Mouse (Mus musculus): ENCODE measurements around the gene Grik3. TPM values are rescaled to one million over a fixed set of nuclear protein-coding genes. Genes with fewer than 3 reads are reported as not detected.

Gene Grik3
- total RNA-seq (2014; rRNA removed) (22.7 and 24.6 TPM in 2 replicates), polyA plus RNA-seq (2015; fragmentation: Nextera tagmentation; extraction: Ambion mirVana) (2.5 and 3.3 TPM in 2 replicates)

DNA sequence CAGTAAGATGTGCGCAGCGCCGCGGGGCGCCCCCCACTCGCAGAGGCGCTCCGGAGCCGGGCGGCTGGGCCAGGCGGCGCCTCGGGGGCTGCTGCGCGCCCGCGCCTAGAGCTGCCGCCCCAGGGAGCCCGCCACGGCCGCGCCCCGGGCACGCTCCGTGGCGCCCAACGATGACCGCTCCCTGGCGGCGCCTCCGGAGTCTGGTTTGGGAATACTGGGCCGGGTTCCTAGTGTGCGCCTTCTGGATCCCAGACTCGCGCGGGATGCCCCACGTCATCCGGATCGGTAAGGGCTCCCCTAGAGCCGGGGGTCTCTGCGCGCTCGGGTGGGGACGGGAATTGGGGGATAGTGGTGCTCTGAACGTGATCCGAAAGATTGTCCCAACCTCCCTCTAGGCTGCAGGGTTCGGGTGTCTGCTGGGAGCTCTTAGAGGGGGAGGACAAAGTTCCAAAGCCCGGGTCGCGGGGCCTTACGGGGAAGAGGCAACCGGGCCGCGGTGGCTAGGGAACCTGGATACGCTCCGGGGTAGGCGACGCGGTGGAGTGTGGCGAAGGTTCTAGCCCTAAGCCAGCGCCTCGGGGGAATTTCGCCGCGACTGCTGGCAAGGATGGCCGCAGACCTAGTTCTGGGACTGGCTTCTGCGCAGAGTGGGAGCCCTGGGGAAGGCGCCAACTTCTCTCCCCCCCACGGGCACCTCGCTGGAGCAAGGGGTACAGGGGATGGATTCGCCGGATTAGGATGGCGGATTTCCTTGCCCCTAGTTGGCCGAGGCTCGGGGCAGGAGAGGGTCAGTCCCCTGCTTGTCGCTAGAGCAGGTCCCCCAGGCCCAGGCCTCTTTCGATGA lies at the start of gene Grik3:
Grik3 (plus strand) TSS at position 40 of the 844 bp plus-strand sequence.
- peak within 1 kb of the TSS; percentile 68 for H3K4me2 ChIP-seq (ENCODE audit: low read depth, low read length, poor library complexity, severe bottlenecking)
- under 1% methylated on average over 49 of the region's 77 CpGs for WGBS
- no peak for TF ChIP-seq CTCF (IDR thresholded peaks at IDR 0.05)
- H3K27ac ChIP-seq (ENCODE audit: low read depth, low read length): peak within 1 kb of the TSS; percentile 77
- ATAC-seq (ENCODE audit: low FRiP score): no peak; the same call in 1 of the 2 replicates
- peak within 1 kb of the TSS; percentile 59 for H3K4me3 ChIP-seq (ENCODE audit: low read depth, low read length)
- no peaks in the 10 kb centered on the region for H3K36me3 ChIP-seq (ENCODE audit: insufficient read depth, low read length)
- DNase-seq (ENCODE audit: low spot score): no peak
- peaks cover 37% of the 10 kb centered on the region for H3K27me3 ChIP-seq (ENCODE audit: insufficient read depth, low read length)
- H3K9ac ChIP-seq (replicated peaks; ENCODE audit: low read length, poor library complexity, severe bottlenecking): peak within 1 kb of the TSS; percentile 73
- no peaks in the 10 kb centered on the region for H3K9me3 ChIP-seq (ENCODE audit: low read length)
- peaks cover 5% of the 10 kb centered on the region; the same call in 1 of the 2 replicates for H3K4me1 ChIP-seq (ENCODE audit: insufficient read depth, low read length)

DNA sequence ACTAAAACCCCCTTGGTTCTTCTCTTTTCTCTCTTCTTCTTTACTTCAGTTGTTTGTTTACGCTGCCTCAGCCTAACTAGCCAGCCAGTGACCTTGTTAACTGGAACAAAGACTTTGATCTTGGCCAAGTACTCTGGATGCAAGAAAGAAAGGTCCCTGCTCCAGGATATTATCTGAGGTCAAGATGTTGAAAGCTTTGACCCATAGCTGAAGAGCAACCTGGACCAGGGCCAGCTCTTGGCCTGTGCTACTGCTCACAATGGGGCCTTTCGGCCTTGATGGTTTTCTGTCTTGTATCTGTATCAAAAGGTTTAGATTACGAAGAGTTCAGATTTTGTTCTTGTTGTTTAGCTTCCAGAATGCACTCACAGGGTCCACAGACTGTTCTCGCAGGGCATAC lies 48.7 kb upstream of the Grik3 start:
- no peaks in the 10 kb centered on the region for H3K9me3 ChIP-seq (ENCODE audit: low read length)
- H3K36me3 ChIP-seq (ENCODE audit: insufficient read depth, low read length): no peaks in the 10 kb centered on the region
- DNase-seq (ENCODE audit: low spot score): no peak
- H3K27ac ChIP-seq (ENCODE audit: low read depth, low read length): no peak overlapping the region
- H3K9ac ChIP-seq (replicated peaks; ENCODE audit: low read length, poor library complexity, severe bottlenecking): no peak overlapping the region
- H3K4me2 ChIP-seq (ENCODE audit: low read depth, low read length, poor library complexity, severe bottlenecking): no peak overlapping the region
- H3K27me3 ChIP-seq (ENCODE audit: insufficient read depth, low read length): no peaks in the 10 kb centered on the region
- 75% methylated on average over 4 of the region's 4 CpGs for WGBS
- H3K4me3 ChIP-seq (ENCODE audit: low read depth, low read length): no peak overlapping the region
- ATAC-seq (ENCODE audit: low FRiP score): no peak
- H3K4me1 ChIP-seq (ENCODE audit: insufficient read depth, low read length): no peaks in the 10 kb centered on the region
- no peak for TF ChIP-seq CTCF (IDR thresholded peaks at IDR 0.05)

DNA sequence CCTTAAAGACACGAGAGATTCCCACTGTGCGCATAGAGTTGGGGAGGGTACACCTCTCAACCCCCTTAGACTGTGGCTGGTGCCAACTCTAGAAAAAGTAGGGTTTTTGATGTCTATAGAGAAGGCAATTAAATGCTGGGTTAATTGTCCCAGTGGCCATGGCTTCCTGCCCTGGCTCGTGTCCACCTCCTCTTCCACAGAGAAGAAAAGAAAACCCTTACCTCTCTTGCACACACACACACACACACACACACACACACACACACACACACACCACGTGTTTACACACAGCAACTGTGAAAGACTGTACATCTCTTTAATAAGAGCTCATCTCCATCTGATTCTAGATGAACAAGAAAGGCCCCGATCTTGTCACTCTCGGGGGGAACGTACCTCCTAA lies 46.1 kb upstream of the Grik3 start:
- H3K4me2 ChIP-seq (ENCODE audit: low read depth, low read length, poor library complexity, severe bottlenecking): no peak overlapping the region
- H3K9me3 ChIP-seq (ENCODE audit: low read length): no peaks in the 10 kb centered on the region
- no peak overlapping the region for H3K9ac ChIP-seq (replicated peaks; ENCODE audit: low read length, poor library complexity, severe bottlenecking)
- no peak overlapping the region for H3K4me3 ChIP-seq (ENCODE audit: low read depth, low read length)
- H3K36me3 ChIP-seq (ENCODE audit: insufficient read depth, low read length): no peaks in the 10 kb centered on the region
- no peak for ATAC-seq (ENCODE audit: low FRiP score)
- TF ChIP-seq CTCF (IDR thresholded peaks at IDR 0.05): no peak
- no peak for DNase-seq (ENCODE audit: low spot score)
- no peaks in the 10 kb centered on the region for H3K4me1 ChIP-seq (ENCODE audit: insufficient read depth, low read length)
- H3K27me3 ChIP-seq (ENCODE audit: insufficient read depth, low read length): no peaks in the 10 kb centered on the region
- WGBS: 77% methylated on average over 7 of the region's 7 CpGs
- no peak overlapping the region for H3K27ac ChIP-seq (ENCODE audit: low read depth, low read length)

DNA sequence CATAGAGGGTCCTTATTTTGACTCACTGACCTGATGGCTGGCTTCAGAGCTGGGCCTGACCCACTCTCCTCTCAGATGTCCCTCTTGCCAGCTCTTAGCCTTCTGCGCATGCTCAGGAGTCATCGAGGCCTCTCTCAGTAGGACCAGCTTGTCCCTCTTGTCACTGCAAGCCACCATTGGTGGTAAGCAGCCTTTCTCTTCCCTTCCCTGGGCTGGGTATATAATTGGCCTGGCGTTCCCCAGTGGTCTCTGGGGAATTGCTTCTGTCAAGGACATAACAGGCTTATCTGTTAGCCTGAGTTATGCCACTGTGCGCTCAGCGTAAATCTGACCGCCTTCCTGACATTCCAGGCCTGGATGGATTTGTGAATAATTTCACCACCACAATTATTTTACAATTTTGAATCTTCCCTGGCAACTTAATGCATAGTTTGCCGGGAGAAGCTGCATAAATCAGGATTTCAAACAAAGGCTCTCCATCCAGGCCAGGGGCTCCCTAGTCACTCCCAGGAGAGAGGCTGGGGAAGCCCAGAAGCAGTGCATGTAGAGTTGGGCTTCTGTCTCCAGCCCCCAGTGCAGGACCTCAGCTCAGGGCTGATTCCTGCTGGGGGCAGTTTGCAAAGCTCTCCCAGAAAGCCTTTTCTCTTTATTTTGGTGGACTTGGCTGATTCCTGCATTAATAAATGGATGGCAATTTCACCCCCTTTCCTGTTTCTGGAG lies 39.7 kb upstream of the Grik3 start:
- no peaks in the 10 kb centered on the region; the same call in 1 of the 2 replicates for H3K4me1 ChIP-seq (ENCODE audit: insufficient read depth, low read length)
- ATAC-seq (ENCODE audit: low FRiP score): no peak
- H3K4me3 ChIP-seq (ENCODE audit: low read depth, low read length): no peak overlapping the region
- 0 out of 2 replicates have a peak overlapping the region, but pooled peaks have one; percentile 20 for H3K27ac ChIP-seq (ENCODE audit: low read depth, low read length)
- no peaks in the 10 kb centered on the region for H3K27me3 ChIP-seq (ENCODE audit: insufficient read depth, low read length)
- 34% methylated on average over 7 of the region's 7 CpGs for WGBS
- no peak overlapping the region for H3K9ac ChIP-seq (replicated peaks; ENCODE audit: low read length, poor library complexity, severe bottlenecking)
- H3K9me3 ChIP-seq (ENCODE audit: low read length): no peaks in the 10 kb centered on the region
- peak; percentile 48 for DNase-seq (ENCODE audit: low spot score)
- no peaks in the 10 kb centered on the region for H3K36me3 ChIP-seq (ENCODE audit: insufficient read depth, low read length)
- no peak for TF ChIP-seq CTCF (IDR thresholded peaks at IDR 0.05)
- no peak overlapping the region for H3K4me2 ChIP-seq (ENCODE audit: low read depth, low read length, poor library complexity, severe bottlenecking)

DNA sequence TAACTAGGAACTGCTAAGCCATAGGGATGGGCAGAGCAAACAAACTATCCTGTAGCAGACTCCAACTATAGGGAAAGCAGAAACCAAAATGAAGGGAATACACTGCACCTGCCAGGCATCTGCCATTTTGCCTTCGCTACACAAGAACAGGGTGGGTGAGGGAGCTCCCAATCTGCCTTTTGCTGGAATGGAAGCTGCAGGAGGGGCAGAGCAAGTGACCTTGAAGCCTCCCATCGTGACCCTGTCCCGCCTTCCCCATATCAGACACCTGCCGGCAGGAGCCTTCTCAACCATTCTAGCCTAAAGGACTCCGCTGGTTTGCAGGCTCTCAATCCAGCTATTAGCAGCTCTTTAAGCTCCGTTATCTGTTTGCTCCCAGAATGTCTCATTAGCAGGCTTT lies 38.7 kb upstream of the Grik3 start:
- H3K9me3 ChIP-seq (ENCODE audit: low read length): no peaks in the 10 kb centered on the region
- ATAC-seq (ENCODE audit: low FRiP score) (no peak), DNase-seq (ENCODE audit: low spot score) (no peak)
- no peak for TF ChIP-seq CTCF (IDR thresholded peaks at IDR 0.05)
- no peak overlapping the region for H3K9ac ChIP-seq (replicated peaks; ENCODE audit: low read length, poor library complexity, severe bottlenecking)
- H3K4me3 ChIP-seq (ENCODE audit: low read depth, low read length): no peak overlapping the region
- H3K27ac ChIP-seq (ENCODE audit: low read depth, low read length): no peak overlapping the region
- 46% methylated on average over 6 of the region's 6 CpGs for WGBS
- H3K4me2 ChIP-seq (ENCODE audit: low read depth, low read length, poor library complexity, severe bottlenecking): no peak overlapping the region
- no peaks in the 10 kb centered on the region for H3K36me3 ChIP-seq (ENCODE audit: insufficient read depth, low read length)
- H3K4me1 ChIP-seq (ENCODE audit: insufficient read depth, low read length): peaks cover 4% of the 10 kb centered on the region; the same call in 1 of the 2 replicates
- H3K27me3 ChIP-seq (ENCODE audit: insufficient read depth, low read length): no peaks in the 10 kb centered on the region

DNA sequence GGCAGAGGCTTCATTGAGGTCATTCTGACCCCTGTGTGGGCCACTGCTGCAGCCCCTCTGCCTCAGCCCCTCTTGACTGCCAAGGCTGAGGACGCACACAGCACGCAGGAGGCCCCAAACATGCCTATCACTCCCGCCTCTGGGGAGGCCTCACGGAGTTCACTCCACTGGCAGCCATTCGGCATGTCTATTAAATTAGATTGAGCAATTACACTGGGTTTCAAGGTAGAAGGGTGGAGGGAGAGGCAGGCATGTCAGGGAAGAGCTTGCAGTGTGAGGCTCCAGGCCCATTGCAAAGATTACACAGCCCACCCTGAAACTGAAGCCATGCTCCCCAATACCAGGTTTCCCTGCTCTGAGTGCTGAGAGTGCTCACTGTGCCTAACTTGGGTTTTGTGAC lies 34.0 kb upstream of the Grik3 start:
- H3K9ac ChIP-seq (replicated peaks; ENCODE audit: low read length, poor library complexity, severe bottlenecking): no peak overlapping the region
- no peak overlapping the region for H3K4me3 ChIP-seq (ENCODE audit: low read depth, low read length)
- TF ChIP-seq CTCF (IDR thresholded peaks at IDR 0.05): no peak
- H3K9me3 ChIP-seq (ENCODE audit: low read length): no peaks in the 10 kb centered on the region
- ATAC-seq (ENCODE audit: low FRiP score): no peak
- no peak for DNase-seq (ENCODE audit: low spot score)
- no peaks in the 10 kb centered on the region for H3K36me3 ChIP-seq (ENCODE audit: insufficient read depth, low read length)
- no peak overlapping the region for H3K4me2 ChIP-seq (ENCODE audit: low read depth, low read length, poor library complexity, severe bottlenecking)
- H3K27ac ChIP-seq (ENCODE audit: low read depth, low read length): no peak overlapping the region
- peaks cover 12% of the 10 kb centered on the region for H3K4me1 ChIP-seq (ENCODE audit: insufficient read depth, low read length)
- H3K27me3 ChIP-seq (ENCODE audit: insufficient read depth, low read length): no peaks in the 10 kb centered on the region
- 59% methylated on average over 5 of the region's 5 CpGs for WGBS

Measured in midbrain, postnatal 0 days (tissue).